Mouse (Mus musculus): ENCODE data around the gene Ppip5k1. TPM values are rescaled to one million over a fixed set of nuclear protein-coding genes. Genes with fewer than 3 reads are reported as not detected.
"Not testable (repeated sequence)": the region's sequence is repeated elsewhere in the genome, so short reads cannot be mapped to it uniquely, and the experiment has no call there.

Ppip5k1 gene
- polyA plus RNA-seq (2012; rRNA removed): 8.7 and 9.3 TPM in 2 replicates

GRCm38 (mm10) chr2:121354820-121355592 is at the start of gene Ppip5k1:
Gene Ppip5k1 (minus strand): TSS chr2:121355396.
- Histone ChIP-seq H3K36me3 (ENCODE audit: control insufficient read depth, insufficient read depth, low read length) (no peaks in the 10 kb centered on the region), H3K4me1 (ENCODE audit: control insufficient read depth, insufficient read depth, insufficient read length) (peaks cover 5% of the 10 kb centered on the region; the same call in 1 of the 2 replicates), H3K27me3 (ENCODE audit: control insufficient read depth, insufficient read depth, low read length) (peaks cover 13% of the 10 kb centered on the region), H3K4me3 (ENCODE audit: extremely low read depth, insufficient read depth, insufficient read length) (peak within 1 kb of the TSS; percentile 80), H3K27ac (ENCODE audit: insufficient read depth, low read length) (no peak within 1 kb of the TSS)
- under 1% methylated on average over 58 of the region's 58 CpGs for WGBS
- DNase-seq (ENCODE audit: low read depth in 1 of 2, low spot score in 2 of 2): peak; percentile 83 to 97
- TF ChIP-seq CTCF (IDR thresholded peaks at IDR 0.05; ENCODE audit: extremely low read depth, insufficient read depth, insufficient read length, insufficient replicate concordance): peak; percentile 90
- TF ChIP-seq POLR2A (IDR thresholded peaks at IDR 0.05; ENCODE audit: low read depth, low read length): no peak

GRCm38 (mm10) chr2:121403296-121403695 is 48.1 kb upstream of the Ppip5k1 start:
- no peak for DNase-seq (ENCODE audit: low read depth in 1 of 2, low spot score in 2 of 2)

GRCm38 (mm10) chr2:121396624-121397023 is 41.4 kb upstream of the Ppip5k1 start:
- peak; percentile 50 to 75 for DNase-seq (ENCODE audit: low read depth in 1 of 2, low spot score in 2 of 2)
- WGBS: 29% methylated on average over 8 of the region's 8 CpGs
- no peaks in the 10 kb centered on the region for H3K36me3 ChIP-seq (ENCODE audit: control insufficient read depth, insufficient read depth, low read length)
- no peak overlapping the region for H3K27ac ChIP-seq (ENCODE audit: insufficient read depth, low read length)
- TF ChIP-seq POLR2A (IDR thresholded peaks at IDR 0.05; ENCODE audit: low read depth, low read length) (no peak), CTCF (IDR thresholded peaks at IDR 0.05; ENCODE audit: extremely low read depth, insufficient read depth, insufficient read length, insufficient replicate concordance) (peak; percentile 47; the same call in 1 of the 2 replicates)
- no peaks in the 10 kb centered on the region for H3K4me1 ChIP-seq (ENCODE audit: control insufficient read depth, insufficient read depth, insufficient read length)
- no peak overlapping the region for H3K4me3 ChIP-seq (ENCODE audit: extremely low read depth, insufficient read depth, insufficient read length)
- H3K27me3 ChIP-seq (ENCODE audit: control insufficient read depth, insufficient read depth, low read length): no peaks in the 10 kb centered on the region

More at GRCm38 (mm10) chr2:121403296-121403695, 48.1 kb upstream of the Ppip5k1 start:
- H3K27ac ChIP-seq (ENCODE audit: insufficient read depth, low read length): no peak overlapping the region
- no peaks in the 10 kb centered on the region for H3K27me3 ChIP-seq (ENCODE audit: control insufficient read depth, insufficient read depth, low read length)
- H3K4me3 ChIP-seq (ENCODE audit: extremely low read depth, insufficient read depth, insufficient read length): no peak overlapping the region
- no peaks in the 10 kb centered on the region for H3K36me3 ChIP-seq (ENCODE audit: control insufficient read depth, insufficient read depth, low read length)
- TF ChIP-seq POLR2A (IDR thresholded peaks at IDR 0.05; ENCODE audit: low read depth, low read length): no peak
- no peak for TF ChIP-seq CTCF (IDR thresholded peaks at IDR 0.05; ENCODE audit: extremely low read depth, insufficient read depth, insufficient read length, insufficient replicate concordance)
- no peaks in the 10 kb centered on the region for H3K4me1 ChIP-seq (ENCODE audit: control insufficient read depth, insufficient read depth, insufficient read length)

GRCm38 (mm10) chr2:121386961-121387575 is 31.9 kb upstream of the Ppip5k1 start, which contains the start of gene Strc:
Gene Strc (minus strand): TSS chr2:121387168.
- not testable (repeated sequence) for H3K4me1 ChIP-seq (ENCODE audit: control insufficient read depth, insufficient read depth, insufficient read length); H3K4me3 ChIP-seq (ENCODE audit: extremely low read depth, insufficient read depth, insufficient read length); H3K27ac ChIP-seq (ENCODE audit: insufficient read depth, low read length); DNase-seq (ENCODE audit: low read depth in 1 of 2, low spot score in 2 of 2); H3K27me3 ChIP-seq (ENCODE audit: control insufficient read depth, insufficient read depth, low read length); H3K36me3 ChIP-seq (ENCODE audit: control insufficient read depth, insufficient read depth, low read length)
- 97% methylated on average over 17 of the region's 17 CpGs for WGBS

GRCm38 (mm10) chr2:121374766-121375165 is 19.6 kb upstream of the Ppip5k1 start:
- TF ChIP-seq CTCF (IDR thresholded peaks at IDR 0.05; ENCODE audit: extremely low read depth, insufficient read depth, insufficient read length, insufficient replicate concordance) (no peak), POLR2A (IDR thresholded peaks at IDR 0.05; ENCODE audit: low read depth, low read length) (no peak)
- no peak overlapping the region for H3K4me3 ChIP-seq (ENCODE audit: extremely low read depth, insufficient read depth, insufficient read length)
- H3K27ac ChIP-seq (ENCODE audit: insufficient read depth, low read length): no peak overlapping the region
- no peaks in the 10 kb centered on the region for H3K27me3 ChIP-seq (ENCODE audit: control insufficient read depth, insufficient read depth, low read length)
- 44% methylated on average over 2 of the region's 2 CpGs for WGBS
- DNase-seq (ENCODE audit: low read depth in 1 of 2, low spot score in 2 of 2): no peak
- no peaks in the 10 kb centered on the region for H3K36me3 ChIP-seq (ENCODE audit: control insufficient read depth, insufficient read depth, low read length)
- H3K4me1 ChIP-seq (ENCODE audit: control insufficient read depth, insufficient read depth, insufficient read length): no peaks in the 10 kb centered on the region

- H3K27me3 ChIP-seq (ENCODE audit: control insufficient read depth, insufficient read depth, low read length): no peaks in the 10 kb centered on the region
Observed at GRCm38 (mm10) chr2:121372266-121372665, 17.1 kb upstream of the Ppip5k1 start.

GRCm38 (mm10) chr2:121370921-121371320 is 15.7 kb upstream of the Ppip5k1 start:
- Histone ChIP-seq H3K27me3 (ENCODE audit: control insufficient read depth, insufficient read depth, low read length) (no peaks in the 10 kb centered on the region), H3K4me1 (ENCODE audit: control insufficient read depth, insufficient read depth, insufficient read length) (no peaks in the 10 kb centered on the region), H3K27ac (ENCODE audit: insufficient read depth, low read length) (no peak overlapping the region), H3K36me3 (ENCODE audit: control insufficient read depth, insufficient read depth, low read length) (no peaks in the 10 kb centered on the region), H3K4me3 (ENCODE audit: extremely low read depth, insufficient read depth, insufficient read length) (no peak overlapping the region)
- TF ChIP-seq CTCF (IDR thresholded peaks at IDR 0.05; ENCODE audit: extremely low read depth, insufficient read depth, insufficient read length, insufficient replicate concordance): no peak
- no peak for TF ChIP-seq POLR2A (IDR thresholded peaks at IDR 0.05; ENCODE audit: low read depth, low read length)
- 84% methylated on average over 5 of the region's 5 CpGs for WGBS
- DNase-seq (ENCODE audit: low read depth in 1 of 2, low spot score in 2 of 2): no peak

More at GRCm38 (mm10) chr2:121372266-121372665, 17.1 kb upstream of the Ppip5k1 start:
- H3K4me1 ChIP-seq (ENCODE audit: control insufficient read depth, insufficient read depth, insufficient read length): no peaks in the 10 kb centered on the region
- no peak overlapping the region for H3K27ac ChIP-seq (ENCODE audit: insufficient read depth, low read length)
- H3K4me3 ChIP-seq (ENCODE audit: extremely low read depth, insufficient read depth, insufficient read length): no peak overlapping the region
- no peak for DNase-seq (ENCODE audit: low read depth in 1 of 2, low spot score in 2 of 2)
- 67% methylated on average over 3 of the region's 3 CpGs for WGBS
- TF ChIP-seq CTCF (IDR thresholded peaks at IDR 0.05; ENCODE audit: extremely low read depth, insufficient read depth, insufficient read length, insufficient replicate concordance): no peak
- TF ChIP-seq POLR2A (IDR thresholded peaks at IDR 0.05; ENCODE audit: low read depth, low read length): no peak
- H3K36me3 ChIP-seq (ENCODE audit: control insufficient read depth, insufficient read depth, low read length): no peaks in the 10 kb centered on the region

All from spleen, adult 2 months (tissue).